Mouse (Mus musculus) spleen, embryonic (tissue): ENCODE measurements around the gene Clip1.
"Not testable (repeated sequence)": the region's sequence is repeated elsewhere in the genome, so short reads cannot be mapped to it uniquely, and the experiment has no call there.

Experiments
- CTCF ChIA-PET: fragments of 350-600 bp; sonication (Branson Sonifier 250); formaldehyde crosslinking; loops from one replicate; lab custom pipeline; 2022; lab: Charles Lee

The Clip1 gene

GRCm38 (mm10) chr5:123684221-123685144, at the start of gene Clip1:
TSS of gene Clip1 (minus strand) at chr5:123684618.
- CTCF ChIA-PET: interaction anchor here (0.5 to 0.7 kb wide), 3 partner anchors 13 to 1192 kb away, joined by 3 to 9 read pairs (median 4); no protein-coding TSS in a partner anchor

- CTCF ChIA-PET: no interaction called here
These were observed 46.6 kb upstream of the Clip1 start for GRCm38 (mm10) chr5:123730981-123731380.

GRCm38 (mm10) chr5:123723816-123724215, 39.4 kb upstream of the Clip1 start:
- CTCF ChIA-PET: not testable (repeated sequence)

GRCm38 (mm10) chr5:123720328-123721311, 36.2 kb upstream of the Clip1 start, which contains the start of gene Zcchc8:
TSS of gene Zcchc8 (minus strand) at chr5:123721100.
- CTCF ChIA-PET: interaction anchor here (0.6 kb wide), 1 partner anchor 283 kb away, joined by 4 read pairs; no protein-coding TSS in a partner anchor

- CTCF ChIA-PET: no interaction called here
These were observed 30.2 kb upstream of the Clip1 start for GRCm38 (mm10) chr5:123714622-123715021.

- CTCF ChIA-PET: no interaction called here
These were observed 29.4 kb upstream of the Clip1 start for GRCm38 (mm10) chr5:123713782-123714181.

GRCm38 (mm10) chr5:123709571-123709970, 25.2 kb upstream of the Clip1 start:
- CTCF ChIA-PET: no interaction called here

- CTCF ChIA-PET: no interaction called here
These were observed 24.2 kb upstream of the Clip1 start for GRCm38 (mm10) chr5:123708598-123708997.

GRCm38 (mm10) chr5:123700625-123701024, 16.2 kb upstream of the Clip1 start:
- CTCF ChIA-PET: no interaction called here

GRCm38 (mm10) chr5:123699198-123699597, 14.8 kb upstream of the Clip1 start:
- CTCF ChIA-PET: interaction anchor here (0.6 kb wide), 1 partner anchor 27 kb away, joined by 9 read pairs; no protein-coding TSS in a partner anchor

GRCm38 (mm10) chr5:123696961-123697360, 12.5 kb upstream of the Clip1 start:
- CTCF ChIA-PET: interaction anchor here (0.7 kb wide), 1 partner anchor 70 kb away, joined by 4 read pairs; no protein-coding TSS in a partner anchor

- CTCF ChIA-PET: no interaction called here
These were observed 11.8 kb upstream of the Clip1 start for GRCm38 (mm10) chr5:123696244-123696643.

- CTCF ChIA-PET: no interaction called here
These were observed 10.1 kb upstream of the Clip1 start for GRCm38 (mm10) chr5:123694468-123694867.

- CTCF ChIA-PET: interaction anchor here (0.6 kb wide), 1 partner anchor 12 kb away, joined by 4 read pairs; no protein-coding TSS in a partner anchor
These were observed 819 bp downstream of the Clip1 start for GRCm38 (mm10) chr5:123683377-123684220.

- CTCF ChIA-PET: no interaction called here
These were observed 1.4 kb downstream of the Clip1 start for GRCm38 (mm10) chr5:123683043-123683376.

- CTCF ChIA-PET: no interaction called here
These were observed 2.0 kb downstream of the Clip1 start for GRCm38 (mm10) chr5:123682372-123682771.

- CTCF ChIA-PET: no interaction called here
These were observed 4.7 kb downstream of the Clip1 start for GRCm38 (mm10) chr5:123679546-123680263.

- CTCF ChIA-PET: no interaction called here
These were observed 5.3 kb downstream of the Clip1 start for GRCm38 (mm10) chr5:123679106-123679505.

- CTCF ChIA-PET: interaction anchor here (0.8 kb wide), 1 partner anchor 346 kb away, joined by 4 read pairs; no protein-coding TSS in a partner anchor
These were observed 8.7 kb downstream of the Clip1 start for GRCm38 (mm10) chr5:123675717-123676116.

- CTCF ChIA-PET: no interaction called here
These were observed 9.2 kb downstream of the Clip1 start for GRCm38 (mm10) chr5:123675221-123675620.
